Mouse (Mus musculus) stomach, embryonic 14.5 days (tissue): ENCODE data around the gene Cbl. TPM values are rescaled to one million over a fixed set of nuclear protein-coding genes. Genes with fewer than 3 reads are reported as not detected.

Source experiments
- ATAC-seq: fragments of 200-750 bp; cut with Nextera tagmentation; 2 replicates; pipeline ENCODE4 v1.8.0; 2017; ENCODE audit warnings: low read depth, moderate TSS enrichment; ENCODE audit not compliant: insufficient number of reproducible peaks, insufficient read depth, low FRiP score
- H3K27ac ChIP-seq: fragments of 300-500 bp; sonication (generic); 2 replicates; pipeline ENCODE4 v1.5.1; 2014; ENCODE audit warnings: mild to moderate bottlenecking, low read length, moderate library complexity, mixed read lengths
- H3K27me3 ChIP-seq: fragments of 300-500 bp; sonication (generic); 2 replicates; pipeline ENCODE4 v1.6.1; 2014; ENCODE audit warnings: low read length, control low read depth, mixed read lengths; ENCODE audit not compliant: control insufficient read depth, insufficient read depth
- H3K36me3 ChIP-seq: fragments of 300-500 bp; sonication (generic); 2 replicates; pipeline ENCODE4 v1.6.1; 2014; ENCODE audit warnings: mild to moderate bottlenecking, control low read depth, low read length, moderate library complexity, mixed read lengths; ENCODE audit not compliant: control insufficient read depth, insufficient read depth
- H3K4me1 ChIP-seq: fragments of 300-500 bp; sonication (generic); 2 replicates; pipeline ENCODE4 v1.6.1; 2014; ENCODE audit warnings: low read length, control low read depth, mixed read lengths; ENCODE audit not compliant: control insufficient read depth, insufficient read depth
- H3K4me2 ChIP-seq: fragments of 300-500 bp; sonication (generic); replicated peaks from 2 replicates; pipeline ENCODE4 v1.6.1; 2014; ENCODE audit warnings: low read depth, low read length, control low read depth
- H3K4me3 ChIP-seq: fragments of 300-500 bp; sonication (generic); 2 replicates; pipeline ENCODE4 v1.5.1; 2014; ENCODE audit warnings: low read depth, low read length, control low read depth
- H3K9ac ChIP-seq: fragments of 300-500 bp; sonication (generic); replicated peaks from 2 replicates; pipeline ENCODE4 v1.6.1; 2014; ENCODE audit warnings: low read depth, mild to moderate bottlenecking, control low read depth, low read length, moderate library complexity, mixed read lengths
- H3K9me3 ChIP-seq: fragments of 300-500 bp; sonication (generic); 2 replicates; pipeline ENCODE4 v1.6.1; 2016; ENCODE audit warnings: low read depth, low read length, control low read depth; ENCODE audit not compliant: control insufficient read depth
- WGBS: fragments of 180-500 bp; shearing (Covaris S2); extraction: QIAGEN DNeasy Blood & Tissue Kit; methylation state at CpG from one replicate; pipeline ENCODE4 v1.1.7; 2014; 5-methylcytosine and 5-hydroxymethylcytosine counted together
- polyA plus RNA-seq: library from polyadenylated mRNA; unstranded; fragments of >200 nt; fragmentation: Nextera tagmentation; extraction: Ambion mirVana; gene quantifications from 2 replicates; pipeline ENCODE4 v1.2.1, GENCODE M21; 2014

Cbl gene
- polyA plus RNA-seq, 1 experiment from 2014 or later: 19.9 TPM

GRCm38 (mm10) chr9:44249181-44250146 lies 15.6 kb upstream of the Cbl start:
- Histone ChIP-seq H3K36me3 (no peaks in the 10 kb centered on the region), H3K9me3 (no peaks in the 10 kb centered on the region), H3K27me3 (no peaks in the 10 kb centered on the region), H3K27ac (no peak overlapping the region), H3K4me3 (no peak overlapping the region), H3K4me1 (peaks cover 3% of the 10 kb centered on the region; the same call in 1 of the 2 replicates), H3K4me2 (no peak overlapping the region), H3K9ac (no peak overlapping the region)
- ATAC-seq: peak; percentile 77; the same call in 1 of the 2 replicates
- WGBS: 47% methylated on average over 26 of the region's 26 CpGs

- H3K27me3 ChIP-seq: no peaks in the 10 kb centered on the region
- no peaks in the 10 kb centered on the region for H3K9me3 ChIP-seq
These were observed 14.1 kb upstream of the Cbl start for GRCm38 (mm10) chr9:44247907-44248306.

DNA sequence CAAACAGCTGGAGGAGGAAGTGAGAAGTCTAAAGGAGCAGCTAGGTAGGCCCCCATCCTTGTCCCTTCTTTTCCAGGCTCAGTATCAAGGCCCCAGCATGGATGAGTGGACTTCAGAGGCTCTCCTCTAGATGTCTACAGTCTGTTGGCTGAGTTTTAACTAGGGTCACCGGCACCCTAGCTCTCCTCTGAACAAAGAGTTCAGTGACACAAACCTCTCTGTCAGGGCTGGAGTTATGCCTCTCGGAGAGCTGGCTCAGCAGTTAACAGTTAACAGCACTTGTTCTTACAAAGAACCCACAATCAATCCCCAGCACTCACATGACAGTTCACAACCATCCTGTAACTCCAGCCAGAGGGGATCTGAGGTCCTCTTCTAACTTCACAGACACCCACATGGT lies 9.8 kb upstream of the Cbl start:
- 66% methylated on average over 2 of the region's 2 CpGs for WGBS
- H3K4me2 ChIP-seq: no peak overlapping the region
- H3K36me3 ChIP-seq: no peaks in the 10 kb centered on the region
- no peaks in the 10 kb centered on the region for H3K27me3 ChIP-seq
- no peak overlapping the region for H3K9ac ChIP-seq
- ATAC-seq: no peak
- H3K4me3 ChIP-seq: no peak overlapping the region
- H3K9me3 ChIP-seq: no peaks in the 10 kb centered on the region
- H3K4me1 ChIP-seq: no peaks in the 10 kb centered on the region
- no peak overlapping the region for H3K27ac ChIP-seq

More at GRCm38 (mm10) chr9:44247907-44248306, 14.1 kb upstream of the Cbl start:
- ATAC-seq: no peak
- no peak overlapping the region for H3K4me3 ChIP-seq
- no peaks in the 10 kb centered on the region for H3K36me3 ChIP-seq
- no peaks in the 10 kb centered on the region for H3K4me1 ChIP-seq
- no peak overlapping the region for H3K9ac ChIP-seq
- 77% methylated on average over 6 of the region's 6 CpGs for WGBS
- H3K4me2 ChIP-seq: no peak overlapping the region
- H3K27ac ChIP-seq: no peak overlapping the region

DNA sequence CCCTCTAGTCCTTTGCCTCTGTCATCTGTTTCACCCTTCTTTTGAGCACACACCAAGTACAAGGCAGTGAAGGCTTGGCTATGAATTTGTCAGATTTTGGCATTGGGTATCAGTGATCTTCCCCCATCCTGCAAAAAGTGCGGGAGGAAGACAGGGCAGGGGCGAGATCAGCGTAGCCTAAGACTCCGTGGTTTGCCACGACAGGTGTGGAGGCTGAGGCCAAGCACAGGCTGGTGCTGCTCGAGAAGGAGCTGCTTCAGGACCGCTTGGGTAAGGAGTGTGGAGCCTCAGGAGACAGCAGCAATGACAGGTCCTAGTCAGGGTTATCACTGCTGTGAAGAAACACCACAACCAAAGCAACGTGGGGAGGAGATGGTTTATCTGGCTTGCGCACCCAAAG lies 7.6 kb upstream of the Cbl start:
- Histone ChIP-seq H3K4me2 (no peak overlapping the region), H3K27ac (no peak overlapping the region), H3K9me3 (no peaks in the 10 kb centered on the region), H3K4me3 (no peak overlapping the region), H3K9ac (no peak overlapping the region), H3K36me3 (no peaks in the 10 kb centered on the region), H3K4me1 (no peaks in the 10 kb centered on the region), H3K27me3 (no peaks in the 10 kb centered on the region)
- 63% methylated on average over 9 of the region's 9 CpGs for WGBS
- ATAC-seq: no peak

GRCm38 (mm10) chr9:44240911-44241310 lies 7.1 kb upstream of the Cbl start:
- Histone ChIP-seq H3K9ac (no peak overlapping the region), H3K4me3 (no peak overlapping the region), H3K4me2 (no peak overlapping the region), H3K4me1 (no peaks in the 10 kb centered on the region), H3K9me3 (no peaks in the 10 kb centered on the region), H3K36me3 (no peaks in the 10 kb centered on the region), H3K27ac (no peak overlapping the region), H3K27me3 (no peaks in the 10 kb centered on the region)
- no peak for ATAC-seq
- WGBS: 62% methylated on average over 5 of the region's 5 CpGs

DNA sequence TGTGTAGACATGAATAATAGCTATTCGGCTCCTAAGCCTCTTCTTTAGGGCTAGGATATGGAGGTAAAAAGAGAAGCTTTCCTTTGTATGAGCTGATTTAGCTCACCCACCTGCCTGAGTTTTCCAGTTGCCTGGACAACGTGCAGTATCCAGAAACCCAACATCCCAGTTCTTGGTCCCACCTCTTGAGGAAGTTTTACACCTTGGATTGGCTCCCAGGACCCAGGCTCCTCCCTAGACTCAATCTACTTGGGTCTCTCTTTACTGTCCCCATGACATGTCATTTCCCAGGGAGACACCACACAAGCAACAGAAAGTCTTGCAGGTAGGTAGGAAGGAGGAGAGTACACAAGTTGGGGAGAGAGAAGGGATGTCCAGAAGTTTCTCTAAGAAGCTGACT lies 6.5 kb upstream of the Cbl start, which contains the start of gene Ccdc153:
Gene Ccdc153, plus strand, starts transcription at position 278 of the 400 bp plus-strand sequence.
- no peak within 1 kb of the TSS for H3K4me3 ChIP-seq
- H3K36me3 ChIP-seq: no peaks in the 10 kb centered on the region
- no peak within 1 kb of the TSS for H3K4me2 ChIP-seq
- no peaks in the 10 kb centered on the region for H3K9me3 ChIP-seq
- H3K9ac ChIP-seq: no peak within 1 kb of the TSS
- ATAC-seq: no peak
- H3K27me3 ChIP-seq: no peaks in the 10 kb centered on the region
- WGBS: 28% methylated on average over 2 of the region's 2 CpGs
- H3K4me1 ChIP-seq: no peaks in the 10 kb centered on the region
- H3K27ac ChIP-seq: no peak within 1 kb of the TSS

GRCm38 (mm10) chr9:44239447-44239846 lies 5.6 kb upstream of the Cbl start:
- no peak for ATAC-seq

GRCm38 (mm10) chr9:44238501-44239190 lies 4.8 kb upstream of the Cbl start:
- no peak overlapping the region for H3K4me2 ChIP-seq
- no peak overlapping the region for H3K4me3 ChIP-seq
- H3K9ac ChIP-seq: no peak overlapping the region
- 78% methylated on average over 17 of the region's 17 CpGs for WGBS
- ATAC-seq: no peak
- H3K9me3 ChIP-seq: no peaks in the 10 kb centered on the region
- H3K36me3 ChIP-seq: no peaks in the 10 kb centered on the region
- no peaks in the 10 kb centered on the region for H3K4me1 ChIP-seq
- no peak overlapping the region for H3K27ac ChIP-seq
- H3K27me3 ChIP-seq: no peaks in the 10 kb centered on the region

More at GRCm38 (mm10) chr9:44239447-44239846, 5.6 kb upstream of the Cbl start:
- Histone ChIP-seq H3K9me3 (no peaks in the 10 kb centered on the region), H3K27me3 (no peaks in the 10 kb centered on the region), H3K36me3 (no peaks in the 10 kb centered on the region), H3K27ac (no peak overlapping the region), H3K9ac (no peak overlapping the region), H3K4me1 (no peaks in the 10 kb centered on the region), H3K4me3 (no peak overlapping the region), H3K4me2 (no peak overlapping the region)
- 12% methylated on average over 5 of the region's 5 CpGs for WGBS
